Mouse (Mus musculus) small intestine, adult 2 months (tissue): ENCODE measurements around the gene Ikbke.

ENCODE experiments used
- CTCF ChIP-seq: fragments of 200-500 bp; IDR thresholded peaks from 2 replicates; pipeline ENCODE4 v1.5.1; 2012; ENCODE audit warnings: low read depth, mild to moderate bottlenecking, control low read depth, inconsistent platforms, low read length, moderate library complexity, mixed read lengths; ENCODE audit not compliant: insufficient replicate concordance, insufficient read length; ENCODE audit errors: extremely low read depth
- POLR2A ChIP-seq: fragments of 200-500 bp; IDR thresholded peaks from 2 replicates; pipeline ENCODE4 v1.6.1; 2012; ENCODE audit warnings: low read depth, mild to moderate bottlenecking, control low read depth, inconsistent platforms, low read length, moderate library complexity

DNA sequence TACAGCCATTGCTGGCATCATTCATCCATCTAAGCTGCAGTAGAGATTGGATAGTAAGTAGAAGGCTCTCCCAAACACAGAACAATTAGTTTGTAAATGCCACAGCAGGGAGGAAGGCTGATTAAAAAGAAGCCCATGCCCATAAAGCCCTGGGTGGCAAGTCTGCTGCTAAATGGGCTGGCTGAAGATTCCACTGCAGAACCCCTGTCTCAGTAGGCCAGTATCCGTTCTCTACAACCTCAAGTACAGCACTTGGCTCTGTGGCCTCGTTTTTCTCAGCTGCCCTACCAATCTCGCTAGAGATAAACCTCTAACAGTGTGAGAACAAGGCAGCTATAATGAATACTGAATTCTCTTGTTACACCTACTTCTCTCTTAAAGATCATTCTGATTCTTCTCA is 19.8 kb upstream of the Ikbke start:
- TF ChIP-seq CTCF (no peak), POLR2A (no peak)
